Mouse (Mus musculus) kidney, postnatal 4 days (tissue): Measurements from ENCODE around the gene Gm5460.

Experiments used
- DNase-seq, 2 experiments: peaks; one replicate each; pipeline ENCODE4 v3.0.0; 2021; ENCODE audit warnings: mixed read lengths in 2 of 2

The Gm5460 gene

GRCm38 (mm10) chr14:34016381-34016780 lies at the start of gene Gm5460:
Gene Gm5460 (plus strand): TSS chr14:34016758.
- no peak for DNase-seq

GRCm38 (mm10) chr14:33972679-33973078 lies 43.9 kb upstream of the Gm5460 start:
- peak; percentile 35 to 37 for DNase-seq

GRCm38 (mm10) chr14:33974752-33975151 lies 41.8 kb upstream of the Gm5460 start:
- DNase-seq, result no peak

DNA sequence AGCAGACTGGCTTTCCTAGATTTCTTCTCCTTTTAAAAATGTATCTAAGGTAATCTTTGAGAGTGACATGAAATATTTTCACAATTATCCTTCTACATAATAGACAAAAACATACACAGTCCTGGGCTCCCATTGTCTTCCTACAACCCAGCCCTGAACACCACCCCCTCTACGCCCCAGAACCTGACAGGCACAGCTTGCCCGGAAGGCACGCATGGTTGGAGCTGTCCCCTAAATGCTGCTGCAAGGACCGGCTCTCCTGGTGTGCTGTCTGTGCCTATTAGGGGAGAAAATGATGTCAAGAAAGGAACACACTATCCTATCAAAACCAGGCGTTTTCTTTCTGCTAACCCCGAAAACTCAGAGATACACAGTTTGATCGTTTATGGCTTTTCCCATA lies 38.8 kb upstream of the Gm5460 start:
- no peak for DNase-seq

- peak; percentile 27 to 33 for DNase-seq
Observed at GRCm38 (mm10) chr14:33978604-33979059, 37.9 kb upstream of the Gm5460 start, which contains the start of gene Zfp488. Gene Zfp488 (minus strand): TSS chr14:33978764.

- no peak for DNase-seq
Observed at GRCm38 (mm10) chr14:33989201-33989600, 27.4 kb upstream of the Gm5460 start.

- DNase-seq, result no peak
Observed at GRCm38 (mm10) chr14:33991971-33992370, 24.6 kb upstream of the Gm5460 start.

- no peak for DNase-seq
Observed at GRCm38 (mm10) chr14:33993051-33993450, 23.5 kb upstream of the Gm5460 start.

GRCm38 (mm10) chr14:33993521-33994289 lies 22.9 kb upstream of the Gm5460 start:
- no peak for DNase-seq

- DNase-seq, result no peak
Observed at GRCm38 (mm10) chr14:33997427-33997826, 19.1 kb upstream of the Gm5460 start.

DNA sequence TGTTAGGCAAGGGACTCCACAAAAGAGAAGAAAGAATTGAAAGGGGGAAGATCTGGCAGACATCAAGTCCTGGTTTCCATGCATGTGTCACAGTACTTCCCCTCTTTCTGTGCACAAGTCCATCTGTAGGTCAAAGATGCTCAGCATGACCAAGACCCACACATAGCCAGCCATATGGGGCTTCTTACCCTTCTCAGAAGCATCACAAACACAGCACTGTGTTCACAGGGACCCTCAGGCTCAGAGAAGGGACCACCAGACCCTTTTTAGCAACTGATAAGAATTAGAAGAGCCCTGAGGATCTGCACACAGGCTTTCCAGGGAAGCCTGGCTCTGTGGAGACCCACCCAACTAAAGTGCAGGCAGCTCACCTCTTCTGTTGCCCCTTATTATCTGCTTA lies 16.5 kb upstream of the Gm5460 start:
- DNase-seq, result no peak

- no peak for DNase-seq
Observed at GRCm38 (mm10) chr14:34001445-34001844, 15.1 kb upstream of the Gm5460 start.

- DNase-seq, result no peak
Observed at GRCm38 (mm10) chr14:34002358-34002757, 14.2 kb upstream of the Gm5460 start.

DNA sequence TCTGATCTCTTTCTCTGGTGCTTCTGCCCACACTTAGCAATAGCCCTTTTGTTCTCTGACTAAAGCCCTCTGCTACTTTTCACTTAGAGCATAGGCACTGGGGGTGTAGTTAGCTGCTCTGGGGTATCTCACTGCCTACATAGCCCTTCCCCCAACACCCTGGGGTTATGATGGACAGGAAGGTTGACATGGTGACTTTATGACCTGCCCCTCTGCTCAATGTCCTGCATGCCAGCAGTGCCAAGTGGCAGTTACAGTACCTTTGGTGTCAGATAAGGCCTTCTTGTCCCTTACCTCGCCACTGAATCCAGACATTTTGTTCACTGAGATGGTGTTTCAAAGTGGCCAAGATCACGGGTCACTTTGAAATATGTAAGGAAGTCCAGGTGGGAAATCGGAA lies 1.5 kb upstream of the Gm5460 start, which contains the start of gene Gm30083:
Gene Gm30083, minus strand, starts transcription at position 120 of the 400 bp plus-strand sequence.
- no peak for DNase-seq

- no peak for DNase-seq
Observed at GRCm38 (mm10) chr14:34016938-34017337, 380 bp downstream of the Gm5460 start.

DNA sequence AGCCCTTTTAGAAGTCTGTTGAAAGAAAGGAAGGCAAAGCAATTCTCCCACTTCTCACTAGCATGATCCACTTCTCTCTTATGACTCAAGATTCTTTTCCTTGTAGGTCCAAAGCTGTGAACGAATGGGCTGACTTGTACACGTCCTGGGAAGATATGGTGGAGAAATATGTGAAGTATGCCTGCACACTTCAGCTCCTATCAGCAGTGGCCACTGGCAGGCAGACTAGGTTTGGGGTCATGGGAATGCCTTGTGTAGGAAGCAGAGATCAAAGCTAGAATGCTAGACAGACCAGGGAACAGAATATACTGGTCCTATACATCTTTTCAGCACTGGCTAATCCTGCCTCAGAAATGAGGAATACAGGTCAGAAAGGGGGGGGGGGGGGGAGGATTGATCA lies 10.2 kb downstream of the Gm5460 start:
- DNase-seq, result no peak

DNA sequence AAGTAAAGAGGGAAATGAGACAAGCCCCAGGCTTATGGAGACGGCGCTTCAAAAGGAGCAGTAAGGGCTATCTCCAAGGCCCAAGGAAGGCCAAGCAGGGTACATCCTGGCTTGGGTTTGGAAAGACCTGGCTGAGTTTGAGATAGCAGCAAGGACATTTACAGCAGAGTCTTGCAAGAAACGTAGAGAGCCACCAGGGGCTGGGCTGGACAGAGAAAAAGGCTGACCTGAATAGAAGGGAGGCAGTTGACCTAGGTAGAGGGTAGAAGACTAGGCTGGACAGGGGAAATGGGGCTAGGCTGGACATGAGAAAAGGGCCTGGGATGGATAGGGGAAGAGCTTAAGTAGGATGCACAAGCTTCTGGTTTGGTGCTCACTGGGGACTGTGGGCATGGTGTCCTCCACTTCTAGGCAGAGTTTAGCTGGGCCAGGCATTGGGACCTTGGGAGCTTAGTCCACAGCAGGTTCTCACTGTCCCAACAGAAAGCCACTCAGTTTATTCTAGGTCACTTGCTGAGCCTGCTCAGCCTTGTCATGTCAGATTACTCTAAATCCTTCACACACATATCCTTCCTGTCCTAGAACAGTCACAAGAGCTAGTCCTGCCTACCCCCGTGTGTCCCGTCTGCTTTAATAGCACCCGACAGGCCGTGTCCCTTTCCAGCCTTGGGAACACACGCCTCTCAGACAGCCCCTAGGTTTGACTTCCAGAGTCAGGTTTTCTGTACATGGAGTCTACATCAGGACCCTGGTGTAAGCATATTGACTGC lies 17.5 kb downstream of the Gm5460 start:
- no peak for DNase-seq

GRCm38 (mm10) chr14:34041241-34041640 lies 24.7 kb downstream of the Gm5460 start:
- no peak for DNase-seq

DNA sequence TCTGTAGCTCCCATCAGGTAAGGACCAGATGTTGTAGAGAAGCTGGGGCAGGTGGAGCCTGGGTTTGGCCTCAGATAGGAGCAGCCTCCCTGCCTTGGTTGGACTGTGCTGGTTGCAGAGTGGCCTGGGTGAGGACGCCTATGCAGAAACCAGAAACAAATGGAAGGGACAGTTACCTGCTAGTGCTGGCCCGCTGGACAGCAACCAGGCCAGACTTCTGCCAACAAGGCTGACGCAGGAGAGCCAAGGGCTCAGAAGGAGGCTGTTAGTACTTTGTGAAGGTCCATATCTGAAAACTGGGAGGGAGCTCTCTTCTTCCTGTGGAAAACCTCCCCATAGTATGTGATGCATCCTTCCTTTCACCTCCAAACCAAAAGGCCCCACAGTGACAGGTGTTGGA lies 26.8 kb downstream of the Gm5460 start:
- DNase-seq, result no peak

- DNase-seq, result no peak
Observed at GRCm38 (mm10) chr14:34050101-34050779, 33.7 kb downstream of the Gm5460 start.

DNA sequence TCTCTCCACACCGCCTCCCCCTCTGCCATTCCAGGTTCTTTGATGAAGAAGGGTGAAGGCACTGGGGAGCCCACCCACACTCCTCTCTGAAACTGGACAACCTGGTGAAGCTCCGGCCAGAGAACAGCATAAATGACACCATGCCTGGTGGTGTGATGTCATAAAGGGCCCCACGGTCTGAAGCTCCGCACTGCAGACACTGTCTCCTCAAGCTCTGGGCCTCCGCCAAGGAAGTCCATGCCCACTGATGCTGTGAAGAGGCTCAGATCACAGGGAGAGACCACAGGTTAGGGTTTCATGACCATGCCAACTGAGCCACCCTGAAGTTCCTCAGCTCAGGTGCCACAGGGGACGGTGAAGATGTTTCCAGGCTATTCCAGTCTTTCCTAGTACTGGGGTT lies 36.0 kb downstream of the Gm5460 start, which contains the start of gene Antxrl:
Gene Antxrl, plus strand, starts transcription at position 192 of the 400 bp plus-strand sequence.
- no peak for DNase-seq

GRCm38 (mm10) chr14:34071665-34072064 lies 55.1 kb downstream of the Gm5460 start:
- DNase-seq, result peak in 1 of 2 experiments; percentile 5

DNA sequence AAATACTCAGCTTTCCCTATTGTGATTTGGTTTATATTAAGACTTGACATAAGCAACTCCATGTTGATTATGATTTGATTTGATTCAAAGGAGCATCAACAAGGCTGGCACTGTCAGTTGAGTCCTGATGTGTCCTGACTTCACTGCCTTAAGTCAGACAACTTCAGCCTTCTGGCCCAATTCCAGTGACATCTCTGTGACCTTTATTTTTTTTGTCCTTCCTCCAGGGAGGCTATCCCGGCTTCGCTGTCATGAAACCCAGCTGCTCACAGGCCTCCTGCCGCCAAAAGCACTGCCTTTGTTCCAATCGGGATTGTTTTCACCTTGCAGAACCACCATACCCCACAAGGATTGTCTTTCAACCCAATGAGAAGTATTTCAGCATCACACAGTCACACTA lies 58.8 kb downstream of the Gm5460 start:
- DNase-seq, result peak in 1 of 2 experiments; percentile 10
